Mouse (Mus musculus): ENCODE data around the gene Med25. TPM values are rescaled to one million over a fixed set of nuclear protein-coding genes. Genes with fewer than 3 reads are reported as not detected.

Med25 gene
- 90.5 and 95.6 TPM in 2 replicates for polyA plus RNA-seq (2016; fragmentation: Nextera tagmentation; extraction: Ambion mirVana)

GRCm38 (mm10) chr7:44892276-44892921, at the start of gene Med25:
TSS of gene Med25 (minus strand) at chr7:44892712.
- Histone ChIP-seq H3K4me1 (peaks cover 35% of the 10 kb centered on the region), H3K4me3 (peak within 1 kb of the TSS; percentile 72), H3K9me3 (no peaks in the 10 kb centered on the region), H3K27ac (peak within 1 kb of the TSS; percentile 95), H3K27me3 (ENCODE audit: insufficient read depth, poor library complexity, severe bottlenecking) (no peaks in the 10 kb centered on the region), H3K36me3 (peaks cover 26% of the 10 kb centered on the region)
- peak; percentile 96 for DNase-seq (ENCODE audit: low spot score)
- under 1% methylated on average over 56 of the region's 56 CpGs for WGBS

- no peak overlapping the region for H3K4me3 ChIP-seq
- 84% methylated on average over 4 of the region's 4 CpGs for WGBS
These were observed 46.2 kb upstream of the Med25 start for GRCm38 (mm10) chr7:44938680-44939079.

GRCm38 (mm10) chr7:44929204-44930151, 37.0 kb upstream of the Med25 start, which contains the start of gene Ap2a1:
TSS of gene Ap2a1 (minus strand) at chr7:44929496.
- H3K27ac ChIP-seq: peak within 1 kb of the TSS; percentile 88
- no peaks in the 10 kb centered on the region for H3K9me3 ChIP-seq
- H3K4me1 ChIP-seq: peaks cover 24% of the 10 kb centered on the region
- WGBS: under 1% methylated on average over 78 of the region's 84 CpGs
- DNase-seq (ENCODE audit: low spot score): peak; percentile 100
- H3K4me3 ChIP-seq: peak within 1 kb of the TSS; percentile 80
- H3K36me3 ChIP-seq: peaks cover 23% of the 10 kb centered on the region
- no peaks in the 10 kb centered on the region for H3K27me3 ChIP-seq (ENCODE audit: insufficient read depth, poor library complexity, severe bottlenecking)

More at GRCm38 (mm10) chr7:44938680-44939079, 46.2 kb upstream of the Med25 start:
- H3K27ac ChIP-seq: no peak overlapping the region
- DNase-seq (ENCODE audit: low spot score): no peak
- no peaks in the 10 kb centered on the region for H3K4me1 ChIP-seq
- no peaks in the 10 kb centered on the region for H3K36me3 ChIP-seq
- no peaks in the 10 kb centered on the region for H3K27me3 ChIP-seq (ENCODE audit: insufficient read depth, poor library complexity, severe bottlenecking)
- H3K9me3 ChIP-seq: no peaks in the 10 kb centered on the region; the same call in 1 of the 2 replicates

GRCm38 (mm10) chr7:44928570-44928969, 36.1 kb upstream of the Med25 start:
- Histone ChIP-seq H3K4me1 (peaks cover 24% of the 10 kb centered on the region), H3K27ac (peak overlapping the region; percentile 88), H3K36me3 (peaks cover 32% of the 10 kb centered on the region), H3K9me3 (no peaks in the 10 kb centered on the region), H3K27me3 (ENCODE audit: insufficient read depth, poor library complexity, severe bottlenecking) (no peaks in the 10 kb centered on the region), H3K4me3 (peak overlapping the region; percentile 80)
- 4% methylated on average over 1 of the region's 1 CpGs for WGBS
- no peak for DNase-seq (ENCODE audit: low spot score)

GRCm38 (mm10) chr7:44925468-44925867, 33.0 kb upstream of the Med25 start:
- Histone ChIP-seq H3K27ac (no peak overlapping the region), H3K4me1 (peaks cover 23% of the 10 kb centered on the region), H3K36me3 (peaks cover 50% of the 10 kb centered on the region), H3K27me3 (ENCODE audit: insufficient read depth, poor library complexity, severe bottlenecking) (no peaks in the 10 kb centered on the region), H3K9me3 (no peaks in the 10 kb centered on the region), H3K4me3 (no peak overlapping the region)
- WGBS: 77% methylated on average over 3 of the region's 3 CpGs
- DNase-seq (ENCODE audit: low spot score): no peak

- Histone ChIP-seq H3K4me1 (peaks cover 23% of the 10 kb centered on the region), H3K9me3 (no peaks in the 10 kb centered on the region), H3K4me3 (no peak overlapping the region), H3K27ac (no peak overlapping the region), H3K36me3 (peaks cover 59% of the 10 kb centered on the region), H3K27me3 (ENCODE audit: insufficient read depth, poor library complexity, severe bottlenecking) (no peaks in the 10 kb centered on the region)
- no peak for DNase-seq (ENCODE audit: low spot score)
These were observed 30.0 kb upstream of the Med25 start for GRCm38 (mm10) chr7:44922530-44922929.

GRCm38 (mm10) chr7:44919127-44919526, 26.6 kb upstream of the Med25 start:
- DNase-seq (ENCODE audit: low spot score): peak; percentile 63
- 94% methylated on average over 5 of the region's 5 CpGs for WGBS
- H3K27ac ChIP-seq: no peak overlapping the region
- no peak overlapping the region for H3K4me3 ChIP-seq
- H3K9me3 ChIP-seq: no peaks in the 10 kb centered on the region
- peaks cover 54% of the 10 kb centered on the region for H3K36me3 ChIP-seq
- peaks cover 32% of the 10 kb centered on the region for H3K4me1 ChIP-seq
- H3K27me3 ChIP-seq (ENCODE audit: insufficient read depth, poor library complexity, severe bottlenecking): no peaks in the 10 kb centered on the region

- H3K27me3 ChIP-seq (ENCODE audit: insufficient read depth, poor library complexity, severe bottlenecking): no peaks in the 10 kb centered on the region
- H3K9me3 ChIP-seq: no peaks in the 10 kb centered on the region
- 56% methylated on average over 3 of the region's 3 CpGs for WGBS
- DNase-seq (ENCODE audit: low spot score): peak; percentile 76
- H3K27ac ChIP-seq: 0 out of 2 replicates have a peak overlapping the region, but pooled peaks have one; percentile 18
- peaks cover 33% of the 10 kb centered on the region for H3K4me1 ChIP-seq
- H3K36me3 ChIP-seq: peaks cover 56% of the 10 kb centered on the region
- no peak overlapping the region for H3K4me3 ChIP-seq
These were observed 25.7 kb upstream of the Med25 start for GRCm38 (mm10) chr7:44918219-44918618.

GRCm38 (mm10) chr7:44916881-44917280, 24.4 kb upstream of the Med25 start:
- Histone ChIP-seq H3K9me3 (no peaks in the 10 kb centered on the region), H3K36me3 (peaks cover 56% of the 10 kb centered on the region), H3K27me3 (ENCODE audit: insufficient read depth, poor library complexity, severe bottlenecking) (no peaks in the 10 kb centered on the region), H3K4me1 (peaks cover 33% of the 10 kb centered on the region), H3K4me3 (no peak overlapping the region), H3K27ac (0 out of 2 replicates have a peak overlapping the region, but pooled peaks have one; percentile 18)
- 90% methylated on average over 4 of the region's 4 CpGs for WGBS
- DNase-seq (ENCODE audit: low spot score): no peak

- no peak overlapping the region for H3K27ac ChIP-seq
- H3K36me3 ChIP-seq: peaks cover 59% of the 10 kb centered on the region
- no peaks in the 10 kb centered on the region for H3K27me3 ChIP-seq (ENCODE audit: insufficient read depth, poor library complexity, severe bottlenecking)
- H3K4me3 ChIP-seq: no peak overlapping the region
- peak; percentile 39 for DNase-seq (ENCODE audit: low spot score)
- H3K4me1 ChIP-seq: peaks cover 33% of the 10 kb centered on the region
- no peaks in the 10 kb centered on the region for H3K9me3 ChIP-seq
- WGBS: 87% methylated on average over 6 of the region's 6 CpGs
These were observed 23.7 kb upstream of the Med25 start for GRCm38 (mm10) chr7:44916191-44916590.

GRCm38 (mm10) chr7:44915314-44915713, 22.8 kb upstream of the Med25 start:
- H3K9me3 ChIP-seq: no peaks in the 10 kb centered on the region
- no peak overlapping the region for H3K27ac ChIP-seq
- no peak for DNase-seq (ENCODE audit: low spot score)
- no peaks in the 10 kb centered on the region for H3K27me3 ChIP-seq (ENCODE audit: insufficient read depth, poor library complexity, severe bottlenecking)
- peaks cover 33% of the 10 kb centered on the region for H3K4me1 ChIP-seq
- peaks cover 66% of the 10 kb centered on the region for H3K36me3 ChIP-seq
- 94% methylated on average over 9 of the region's 9 CpGs for WGBS
- H3K4me3 ChIP-seq: no peak overlapping the region

GRCm38 (mm10) chr7:44914396-44914795, 21.9 kb upstream of the Med25 start:
- no peak overlapping the region for H3K4me3 ChIP-seq
- 77% methylated on average over 2 of the region's 2 CpGs for WGBS

More at GRCm38 (mm10) chr7:44914396-44914795, 21.9 kb upstream of the Med25 start:
- peaks cover 69% of the 10 kb centered on the region for H3K36me3 ChIP-seq
- H3K4me1 ChIP-seq: peaks cover 33% of the 10 kb centered on the region
- no peaks in the 10 kb centered on the region for H3K9me3 ChIP-seq
- no peak overlapping the region for H3K27ac ChIP-seq
- no peaks in the 10 kb centered on the region for H3K27me3 ChIP-seq (ENCODE audit: insufficient read depth, poor library complexity, severe bottlenecking)
- no peak for DNase-seq (ENCODE audit: low spot score)

Measured in heart, embryonic 10.5 days (tissue).